Mouse (Mus musculus): ENCODE measurements around the gene Acbd4. TPM values are rescaled to one million over a fixed set of nuclear protein-coding genes. Genes with fewer than 3 reads are reported as not detected.
A peak's percentile ranks its signal among the peaks of the same experiment; 100 is the strongest.

Gene Acbd4
- polyA plus RNA-seq, 1 experiment from 2014 or later = 25.3 TPM

DNA sequence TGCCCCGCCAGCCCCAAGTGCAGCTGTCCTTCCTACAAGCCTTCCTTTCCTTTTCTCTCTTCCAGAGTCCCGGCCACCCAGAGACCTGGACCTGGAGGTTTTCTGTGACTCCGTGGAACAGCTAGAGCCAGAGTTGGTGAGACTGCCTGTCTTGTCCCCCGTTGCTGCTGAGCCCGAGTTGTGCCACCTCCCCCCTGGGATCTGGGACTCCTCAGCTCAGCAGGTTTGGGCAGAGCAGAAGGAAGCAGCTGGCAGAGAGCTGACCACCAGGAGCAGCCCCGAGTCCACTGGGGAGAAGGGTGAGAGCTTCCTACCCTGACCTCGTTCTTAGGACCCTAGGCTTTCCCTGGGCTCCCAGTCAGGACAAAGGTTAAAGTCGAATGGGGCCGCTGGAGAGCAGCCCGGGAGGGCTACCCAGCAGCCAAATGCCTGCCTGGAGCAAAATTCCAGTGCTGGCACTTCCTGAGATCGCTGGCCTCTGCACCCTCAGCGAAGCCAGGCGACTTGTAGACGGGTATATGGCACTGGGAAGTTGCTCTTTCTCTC lies 3.8 kb downstream of the Acbd4 start:
- Histone ChIP-seq H3K4me1 (peaks cover 53% of the 10 kb centered on the region), H3K27ac (peak overlapping the region; percentile 71), H3K4me3 (replicated peaks) (no peak overlapping the region; the same call in 1 of the 2 replicates), H3K36me3 (no peaks in the 10 kb centered on the region), H3K27me3 (peaks cover 24% of the 10 kb centered on the region; the same call in 1 of the 2 replicates), H3K9ac (no peak overlapping the region), H3K9me3 (replicated peaks) (no peaks in the 10 kb centered on the region), H3K4me2 (peak overlapping the region; percentile 14; the same call in 1 of the 2 replicates)
- WGBS = 40% methylated on average over 13 of the region's 14 CpGs
- no peak for ATAC-seq (replicated peaks; ENCODE audit: low FRiP score)

GRCm38 (mm10) chr11:103105810-103106209 lies 4.3 kb downstream of the Acbd4 start:
- Histone ChIP-seq H3K9ac (no peak overlapping the region), H3K4me1 (peaks cover 47% of the 10 kb centered on the region), H3K27ac (peak overlapping the region; percentile 71), H3K4me2 (no peak overlapping the region), H3K9me3 (replicated peaks) (no peaks in the 10 kb centered on the region), H3K4me3 (replicated peaks) (no peak overlapping the region), H3K36me3 (no peaks in the 10 kb centered on the region), H3K27me3 (peaks cover 18% of the 10 kb centered on the region; the same call in 1 of the 2 replicates)
- no peak for ATAC-seq (replicated peaks; ENCODE audit: low FRiP score)
- WGBS = 73% methylated on average over 6 of the region's 6 CpGs

DNA sequence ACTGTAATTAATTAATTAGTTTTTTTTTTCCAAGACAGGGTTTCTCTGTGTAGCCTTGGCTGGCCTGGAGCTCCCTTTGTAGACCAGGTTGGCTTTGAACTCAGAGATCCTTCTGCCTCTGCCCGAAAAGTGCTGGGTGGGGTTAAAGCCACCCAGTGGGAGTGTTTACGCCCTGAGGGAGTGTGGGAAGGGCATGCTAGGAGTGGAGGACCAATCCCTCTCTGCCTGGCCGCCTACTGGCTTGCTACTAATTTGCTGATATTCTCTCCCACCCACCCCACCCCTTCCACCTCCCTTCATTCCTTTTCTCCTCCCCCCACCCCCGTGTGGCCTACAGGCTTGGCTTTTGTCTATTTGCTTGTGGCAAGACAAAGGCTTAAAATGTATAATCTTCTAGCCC lies 4.9 kb downstream of the Acbd4 start:
- no peak overlapping the region for H3K27ac ChIP-seq
- H3K4me3 ChIP-seq (replicated peaks) = no peak overlapping the region
- H3K4me1 ChIP-seq = peaks cover 47% of the 10 kb centered on the region
- H3K9ac ChIP-seq = no peak overlapping the region
- ATAC-seq (replicated peaks; ENCODE audit: low FRiP score) = no peak
- H3K27me3 ChIP-seq = peaks cover 12% of the 10 kb centered on the region; the same call in 1 of the 2 replicates
- no peaks in the 10 kb centered on the region for H3K36me3 ChIP-seq
- H3K4me2 ChIP-seq = no peak overlapping the region
- no peaks in the 10 kb centered on the region for H3K9me3 ChIP-seq (replicated peaks)
- 73% methylated on average over 4 of the region's 4 CpGs for WGBS

GRCm38 (mm10) chr11:103111301-103111700 lies 9.8 kb downstream of the Acbd4 start:
- Histone ChIP-seq H3K9me3 (replicated peaks) (no peaks in the 10 kb centered on the region), H3K27ac (peak overlapping the region; percentile 79), H3K27me3 (no peaks in the 10 kb centered on the region), H3K4me2 (peak overlapping the region; percentile 76), H3K36me3 (no peaks in the 10 kb centered on the region), H3K9ac (peak overlapping the region; percentile 47; the same call in 1 of the 2 replicates), H3K4me1 (peaks cover 40% of the 10 kb centered on the region), H3K4me3 (replicated peaks) (peak overlapping the region; percentile 46)
- 15% methylated on average over 10 of the region's 10 CpGs for WGBS
- ATAC-seq (replicated peaks; ENCODE audit: low FRiP score) = no peak

DNA sequence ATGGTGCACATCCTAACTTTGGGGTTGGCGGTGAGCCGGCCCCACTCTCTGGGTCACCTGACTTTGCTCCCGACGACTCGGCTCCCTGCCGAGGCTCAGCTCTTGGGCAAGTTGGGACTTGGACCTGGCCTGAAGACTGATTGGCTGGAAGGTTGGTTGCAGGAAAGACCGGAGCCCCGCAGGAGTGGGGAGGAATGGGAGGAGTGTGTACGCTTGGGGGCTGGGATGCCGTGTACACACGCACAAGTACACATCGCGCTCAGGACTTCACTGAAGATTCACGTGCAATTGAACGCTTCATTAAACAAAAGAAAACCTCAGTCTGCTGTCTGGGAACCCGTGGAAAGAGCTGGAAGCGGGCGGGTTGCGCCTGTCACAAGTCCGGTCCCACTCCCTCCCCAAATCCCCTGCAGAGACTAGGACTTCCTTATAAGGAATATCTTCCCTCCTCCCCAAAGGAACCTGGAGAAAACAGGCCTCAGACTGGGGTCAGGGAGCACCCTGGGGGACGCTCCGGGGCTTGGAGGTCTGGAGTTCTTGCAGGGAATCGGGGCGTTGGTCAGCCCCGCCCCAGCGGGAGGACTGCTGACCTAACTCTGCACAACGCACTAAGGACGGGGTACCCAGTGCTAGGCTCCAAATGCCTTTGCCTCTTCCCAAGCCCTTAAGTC lies 10.5 kb downstream of the Acbd4 start:
- no peaks in the 10 kb centered on the region for H3K27me3 ChIP-seq
- 1% methylated on average over 28 of the region's 28 CpGs for WGBS
- H3K4me2 ChIP-seq = peak overlapping the region; percentile 76
- ATAC-seq (replicated peaks; ENCODE audit: low FRiP score) = no peak
- peak overlapping the region; percentile 46 for H3K4me3 ChIP-seq (replicated peaks)
- H3K9me3 ChIP-seq (replicated peaks) = no peaks in the 10 kb centered on the region
- peaks cover 39% of the 10 kb centered on the region for H3K4me1 ChIP-seq
- no peaks in the 10 kb centered on the region for H3K36me3 ChIP-seq
- peak overlapping the region; percentile 47 for H3K9ac ChIP-seq
- peak overlapping the region; percentile 79 for H3K27ac ChIP-seq

- H3K36me3 ChIP-seq = no peaks in the 10 kb centered on the region
- ATAC-seq (replicated peaks; ENCODE audit: low FRiP score) = no peak
- H3K4me2 ChIP-seq = peak overlapping the region; percentile 76
- peak overlapping the region; percentile 79 for H3K27ac ChIP-seq
- peaks cover 39% of the 10 kb centered on the region for H3K4me1 ChIP-seq
- no peaks in the 10 kb centered on the region for H3K27me3 ChIP-seq
- WGBS = 23% methylated on average over 9 of the region's 9 CpGs
- peak overlapping the region; percentile 46 for H3K4me3 ChIP-seq (replicated peaks)
- peak overlapping the region; percentile 47; the same call in 1 of the 2 replicates for H3K9ac ChIP-seq
- H3K9me3 ChIP-seq (replicated peaks) = no peaks in the 10 kb centered on the region
Observed at GRCm38 (mm10) chr11:103112552-103112912, 11.1 kb downstream of the Acbd4 start.

DNA sequence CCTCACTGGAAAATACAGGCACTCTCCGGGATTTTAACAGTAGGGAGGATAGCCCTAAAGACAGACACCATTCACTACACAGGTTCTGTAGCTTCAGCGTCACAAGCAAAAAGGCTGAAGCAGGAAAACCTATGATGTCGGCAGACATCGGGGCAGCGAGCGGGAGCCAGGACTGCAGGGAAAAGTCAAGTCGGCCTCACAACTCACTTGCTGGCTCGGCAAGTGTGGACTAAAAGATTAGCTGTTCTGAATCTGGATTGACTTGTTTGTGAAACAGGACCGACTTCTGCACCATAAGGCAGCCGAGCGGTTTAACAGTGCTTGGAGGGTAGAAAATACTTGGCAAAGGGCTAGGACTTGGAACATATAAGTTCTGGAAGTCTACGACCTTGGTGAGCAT lies 11.5 kb downstream of the Acbd4 start:
- H3K4me3 ChIP-seq (replicated peaks) = no peak overlapping the region
- no peaks in the 10 kb centered on the region for H3K9me3 ChIP-seq (replicated peaks)
- 46% methylated on average over 12 of the region's 12 CpGs for WGBS
- no peaks in the 10 kb centered on the region for H3K36me3 ChIP-seq
- H3K4me2 ChIP-seq = no peak overlapping the region; the same call in 1 of the 2 replicates
- no peak for ATAC-seq (replicated peaks; ENCODE audit: low FRiP score)
- no peak overlapping the region for H3K9ac ChIP-seq
- peaks cover 43% of the 10 kb centered on the region for H3K4me1 ChIP-seq
- peak overlapping the region; percentile 79 for H3K27ac ChIP-seq
- no peaks in the 10 kb centered on the region for H3K27me3 ChIP-seq

DNA sequence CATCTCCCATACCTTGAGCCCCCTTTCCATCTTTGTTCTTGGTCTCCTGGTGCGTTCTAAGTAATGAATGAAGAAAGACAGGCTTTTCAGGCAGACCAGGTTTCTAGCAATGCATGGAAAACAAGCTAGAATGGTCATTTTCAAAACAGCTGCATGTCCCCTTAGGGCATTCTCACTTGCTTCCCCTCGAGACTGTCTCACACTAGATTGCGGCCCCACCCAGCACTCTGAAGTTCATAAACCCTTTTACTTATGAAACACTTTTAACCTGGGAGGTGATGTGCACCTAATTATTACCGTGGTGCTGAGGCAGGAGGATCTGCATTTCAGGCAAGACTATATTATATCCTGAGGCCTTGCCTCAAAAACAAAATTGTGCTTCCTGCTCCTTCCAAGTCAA lies 12.3 kb downstream of the Acbd4 start:
- Histone ChIP-seq H3K9ac (no peak overlapping the region), H3K9me3 (replicated peaks) (no peaks in the 10 kb centered on the region), H3K27ac (no peak overlapping the region), H3K4me2 (no peak overlapping the region), H3K4me1 (peaks cover 50% of the 10 kb centered on the region), H3K4me3 (replicated peaks) (no peak overlapping the region), H3K36me3 (no peaks in the 10 kb centered on the region), H3K27me3 (no peaks in the 10 kb centered on the region)
- WGBS = 82% methylated on average over 4 of the region's 4 CpGs
- ATAC-seq (replicated peaks; ENCODE audit: low FRiP score) = no peak

DNA sequence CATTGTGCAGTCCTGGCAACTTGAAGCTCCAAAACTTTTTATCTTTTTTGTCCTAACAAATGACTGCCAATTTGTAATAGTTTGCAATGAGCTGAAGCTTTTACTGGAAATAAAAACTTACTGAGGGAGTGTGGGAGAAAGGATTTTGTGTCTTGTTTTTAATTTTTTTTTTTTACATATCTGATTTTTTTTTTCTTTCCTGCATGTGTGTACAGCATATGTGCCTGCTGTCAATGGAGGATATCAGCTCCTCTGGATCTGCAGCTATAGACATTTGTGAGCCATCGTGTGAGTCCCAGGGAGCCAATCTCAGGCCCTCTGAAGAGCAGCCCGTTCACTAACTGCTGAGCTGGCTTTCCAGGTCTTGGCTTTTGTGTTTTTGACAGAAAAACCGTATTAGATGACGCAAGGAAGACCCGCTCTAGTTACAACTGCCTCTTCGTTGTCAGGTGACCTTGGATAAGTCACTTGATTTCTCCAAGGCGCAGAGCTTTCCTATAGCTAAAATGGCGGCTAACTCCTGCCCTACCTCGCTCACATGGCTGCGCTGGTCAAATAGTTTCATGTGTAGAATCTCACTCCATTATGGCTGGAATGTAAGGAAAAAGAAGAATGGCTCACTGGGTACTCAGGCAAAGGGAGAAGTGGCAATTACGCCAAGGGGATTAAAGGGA lies 12.9 kb downstream of the Acbd4 start:
- Histone ChIP-seq H3K4me1 (peaks cover 54% of the 10 kb centered on the region), H3K27ac (peak overlapping the region; percentile 96), H3K4me2 (peak overlapping the region; percentile 89), H3K36me3 (no peaks in the 10 kb centered on the region), H3K9ac (peak overlapping the region; percentile 72), H3K27me3 (no peaks in the 10 kb centered on the region), H3K4me3 (replicated peaks) (peak overlapping the region; percentile 74), H3K9me3 (replicated peaks) (no peaks in the 10 kb centered on the region)
- 87% methylated on average over 11 of the region's 11 CpGs for WGBS
- no peak for ATAC-seq (replicated peaks; ENCODE audit: low FRiP score)

- H3K4me1 ChIP-seq = peaks cover 56% of the 10 kb centered on the region
- H3K4me3 ChIP-seq (replicated peaks) = peak overlapping the region; percentile 74
- H3K36me3 ChIP-seq = no peaks in the 10 kb centered on the region
- ATAC-seq (replicated peaks; ENCODE audit: low FRiP score) = peak; percentile 80
- peak overlapping the region; percentile 89 for H3K4me2 ChIP-seq
- H3K27me3 ChIP-seq = no peaks in the 10 kb centered on the region
- peak overlapping the region; percentile 96 for H3K27ac ChIP-seq
- H3K9ac ChIP-seq = peak overlapping the region; percentile 72
- no peaks in the 10 kb centered on the region for H3K9me3 ChIP-seq (replicated peaks)
- WGBS = under 1% methylated on average over 34 of the region's 34 CpGs
Observed at GRCm38 (mm10) chr11:103115163-103116007, 13.9 kb downstream of the Acbd4 start.

- under 1% methylated on average over 53 of the region's 53 CpGs for WGBS
- H3K4me2 ChIP-seq = peak within 1 kb of the TSS; percentile 89
- H3K27ac ChIP-seq = peak within 1 kb of the TSS; percentile 96
- H3K4me1 ChIP-seq = peaks cover 55% of the 10 kb centered on the region
- peak within 1 kb of the TSS; percentile 78 for H3K9ac ChIP-seq
- no peaks in the 10 kb centered on the region for H3K36me3 ChIP-seq
- H3K27me3 ChIP-seq = no peaks in the 10 kb centered on the region
- H3K4me3 ChIP-seq (replicated peaks) = peak within 1 kb of the TSS; percentile 74
- peak; percentile 95 for ATAC-seq (replicated peaks; ENCODE audit: low FRiP score)
- no peaks in the 10 kb centered on the region for H3K9me3 ChIP-seq (replicated peaks)
Observed at GRCm38 (mm10) chr11:103116008-103116818, 14.7 kb downstream of the Acbd4 start, which contains the start of gene Hexim1. Hexim1 (plus strand) TSS chr11:103116231.
